Mouse (Mus musculus): Measurements from ENCODE around the gene Neurod2. TPM values are rescaled to one million over a fixed set of nuclear protein-coding genes. Genes with fewer than 3 reads are reported as not detected.
A peak's percentile ranks its signal among the peaks of the same experiment; 100 is the strongest.

The Neurod2 gene
- polyA plus RNA-seq, 1 experiment from 2014 or later, result 0.10 TPM

DNA sequence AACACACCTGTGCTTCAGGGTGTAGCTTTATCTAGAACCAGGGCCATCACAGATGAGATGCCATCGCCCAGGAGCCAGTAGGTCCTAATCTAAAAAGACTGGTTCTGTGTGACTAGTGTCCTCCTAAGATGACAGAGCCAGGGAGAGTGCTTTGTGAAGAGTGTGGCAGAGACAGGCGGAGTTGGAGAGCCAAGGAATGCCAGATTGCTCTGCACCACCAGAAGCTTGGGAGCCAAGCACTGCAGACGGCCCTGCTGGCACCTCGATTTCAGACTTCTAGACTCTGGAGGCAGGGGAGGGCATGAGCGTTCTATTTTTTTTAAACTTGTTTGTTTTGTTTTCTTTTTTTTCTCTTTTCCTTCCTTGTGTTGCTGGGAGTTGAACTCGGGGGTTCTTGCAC lies 39.9 kb upstream of the Neurod2 start:
- Histone ChIP-seq H3K4me3 (ENCODE audit: low read depth, low read length) (no peak overlapping the region), H3K27me3 (replicated peaks; ENCODE audit: control insufficient read depth, insufficient read depth, low read length) (no peaks in the 10 kb centered on the region), H3K9me3 (ENCODE audit: control insufficient read depth, low read length) (no peaks in the 10 kb centered on the region), H3K27ac (ENCODE audit: low read depth, low read length) (no peak overlapping the region), H3K4me2 (no peak overlapping the region), H3K4me1 (replicated peaks; ENCODE audit: control insufficient read depth, insufficient read depth, low read length) (peaks cover 2% of the 10 kb centered on the region), H3K36me3 (ENCODE audit: control insufficient read depth, insufficient read depth, low read length) (0 out of 2 replicates have a peak, but pooled peaks cover 2% of the 10 kb centered on the region), H3K9ac (ENCODE audit: low read depth, low read length) (no peak overlapping the region)
- ATAC-seq (replicated peaks; ENCODE audit: low FRiP score) (no peak), DNase-seq (ENCODE audit: low spot score) (no peak)
- 76% methylated on average over 6 of the region's 6 CpGs for WGBS

DNA sequence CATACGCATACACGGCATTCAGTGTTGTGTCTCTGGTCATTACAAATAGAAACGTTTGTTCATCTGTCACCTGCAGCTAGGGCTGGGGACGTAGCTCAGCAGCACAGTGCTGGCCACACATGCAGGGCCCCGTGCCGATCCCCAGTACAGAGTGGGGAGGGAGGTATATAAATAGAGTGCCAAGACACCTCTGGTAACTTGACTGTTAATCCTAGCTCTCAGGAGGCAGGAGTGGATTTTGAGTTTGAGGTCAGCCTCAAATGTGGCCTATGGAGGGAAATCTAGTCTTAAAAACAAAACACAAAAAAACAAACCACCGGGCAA lies 38.4 kb upstream of the Neurod2 start:
- no peaks in the 10 kb centered on the region for H3K9me3 ChIP-seq (ENCODE audit: control insufficient read depth, low read length)
- WGBS, result 82% methylated on average over 7 of the region's 7 CpGs
- no peak overlapping the region for H3K9ac ChIP-seq (ENCODE audit: low read depth, low read length)
- H3K27ac ChIP-seq (ENCODE audit: low read depth, low read length), result no peak overlapping the region
- peaks cover 7% of the 10 kb centered on the region for H3K4me1 ChIP-seq (replicated peaks; ENCODE audit: control insufficient read depth, insufficient read depth, low read length)
- H3K27me3 ChIP-seq (replicated peaks; ENCODE audit: control insufficient read depth, insufficient read depth, low read length), result no peaks in the 10 kb centered on the region
- no peak for ATAC-seq (replicated peaks; ENCODE audit: low FRiP score)
- H3K36me3 ChIP-seq (ENCODE audit: control insufficient read depth, insufficient read depth, low read length), result no peaks in the 10 kb centered on the region
- no peak overlapping the region for H3K4me3 ChIP-seq (ENCODE audit: low read depth, low read length)
- H3K4me2 ChIP-seq, result no peak overlapping the region
- no peak for DNase-seq (ENCODE audit: low spot score)

GRCm38 (mm10) chr11:98367171-98367862 lies 37.9 kb upstream of the Neurod2 start:
- no peak overlapping the region for H3K4me3 ChIP-seq (ENCODE audit: low read depth, low read length)
- H3K27ac ChIP-seq (ENCODE audit: low read depth, low read length), result no peak overlapping the region
- ATAC-seq (replicated peaks; ENCODE audit: low FRiP score) (no peak), DNase-seq (ENCODE audit: low spot score) (no peak)
- H3K9ac ChIP-seq (ENCODE audit: low read depth, low read length), result no peak overlapping the region
- 72% methylated on average over 10 of the region's 10 CpGs for WGBS
- no peaks in the 10 kb centered on the region for H3K36me3 ChIP-seq (ENCODE audit: control insufficient read depth, insufficient read depth, low read length)
- H3K27me3 ChIP-seq (replicated peaks; ENCODE audit: control insufficient read depth, insufficient read depth, low read length), result no peaks in the 10 kb centered on the region
- no peak overlapping the region for H3K4me2 ChIP-seq
- peaks cover 7% of the 10 kb centered on the region for H3K4me1 ChIP-seq (replicated peaks; ENCODE audit: control insufficient read depth, insufficient read depth, low read length)
- H3K9me3 ChIP-seq (ENCODE audit: control insufficient read depth, low read length), result no peaks in the 10 kb centered on the region

- Histone ChIP-seq H3K9ac (ENCODE audit: low read depth, low read length) (no peak overlapping the region), H3K4me2 (no peak overlapping the region), H3K27ac (ENCODE audit: low read depth, low read length) (no peak overlapping the region; the same call in 1 of the 2 replicates), H3K36me3 (ENCODE audit: control insufficient read depth, insufficient read depth, low read length) (no peaks in the 10 kb centered on the region), H3K4me3 (ENCODE audit: low read depth, low read length) (no peak overlapping the region), H3K4me1 (replicated peaks; ENCODE audit: control insufficient read depth, insufficient read depth, low read length) (peaks cover 5% of the 10 kb centered on the region), H3K27me3 (replicated peaks; ENCODE audit: control insufficient read depth, insufficient read depth, low read length) (no peaks in the 10 kb centered on the region), H3K9me3 (ENCODE audit: control insufficient read depth, low read length) (no peaks in the 10 kb centered on the region)
- no peak for ATAC-seq (replicated peaks; ENCODE audit: low FRiP score)
- WGBS, result 63% methylated on average over 10 of the region's 10 CpGs
- no peak for DNase-seq (ENCODE audit: low spot score)
These were observed 36.8 kb upstream of the Neurod2 start for GRCm38 (mm10) chr11:98366290-98366689.

- DNase-seq (ENCODE audit: low spot score) (no peak), ATAC-seq (replicated peaks; ENCODE audit: low FRiP score) (no peak)
- WGBS, result 94% methylated on average over 5 of the region's 5 CpGs
- no peak overlapping the region for H3K4me2 ChIP-seq
- H3K9ac ChIP-seq (ENCODE audit: low read depth, low read length), result no peak overlapping the region
- no peaks in the 10 kb centered on the region for H3K36me3 ChIP-seq (ENCODE audit: control insufficient read depth, insufficient read depth, low read length)
- H3K4me3 ChIP-seq (ENCODE audit: low read depth, low read length), result no peak overlapping the region
- no peaks in the 10 kb centered on the region for H3K27me3 ChIP-seq (replicated peaks; ENCODE audit: control insufficient read depth, insufficient read depth, low read length)
- peaks cover 10% of the 10 kb centered on the region for H3K4me1 ChIP-seq (replicated peaks; ENCODE audit: control insufficient read depth, insufficient read depth, low read length)
- no peak overlapping the region for H3K27ac ChIP-seq (ENCODE audit: low read depth, low read length)
- no peaks in the 10 kb centered on the region for H3K9me3 ChIP-seq (ENCODE audit: control insufficient read depth, low read length)
These were observed 35.0 kb upstream of the Neurod2 start for GRCm38 (mm10) chr11:98364410-98364809.

DNA sequence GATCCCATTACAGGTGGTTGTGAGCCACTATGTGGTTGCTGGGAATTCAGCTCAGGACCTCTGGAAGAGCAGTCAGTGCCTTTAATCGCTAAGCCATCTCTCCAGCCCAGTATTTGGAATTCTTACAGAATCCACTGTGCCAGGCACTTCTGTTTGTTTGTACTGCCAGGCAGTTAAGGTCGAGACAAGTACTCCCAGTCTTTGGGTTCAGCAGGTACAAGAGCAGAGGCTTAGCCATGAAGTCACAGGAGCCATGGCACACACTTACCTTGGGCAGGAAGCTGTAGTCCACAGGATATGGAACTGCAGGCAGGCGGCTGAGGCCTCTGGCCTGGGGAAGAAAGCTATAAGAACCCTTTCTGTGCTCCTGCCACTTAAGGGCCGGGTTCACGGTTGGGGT lies 34.4 kb upstream of the Neurod2 start:
- Histone ChIP-seq H3K36me3 (ENCODE audit: control insufficient read depth, insufficient read depth, low read length) (no peaks in the 10 kb centered on the region), H3K4me1 (replicated peaks; ENCODE audit: control insufficient read depth, insufficient read depth, low read length) (peaks cover 15% of the 10 kb centered on the region), H3K9ac (ENCODE audit: low read depth, low read length) (no peak overlapping the region), H3K4me2 (no peak overlapping the region), H3K9me3 (ENCODE audit: control insufficient read depth, low read length) (no peaks in the 10 kb centered on the region), H3K4me3 (ENCODE audit: low read depth, low read length) (no peak overlapping the region), H3K27me3 (replicated peaks; ENCODE audit: control insufficient read depth, insufficient read depth, low read length) (no peaks in the 10 kb centered on the region), H3K27ac (ENCODE audit: low read depth, low read length) (no peak overlapping the region)
- DNase-seq (ENCODE audit: low spot score) (no peak), ATAC-seq (replicated peaks; ENCODE audit: low FRiP score) (no peak)
- 79% methylated on average over 5 of the region's 5 CpGs for WGBS

GRCm38 (mm10) chr11:98360866-98361521 lies 31.5 kb upstream of the Neurod2 start:
- H3K36me3 ChIP-seq (ENCODE audit: control insufficient read depth, insufficient read depth, low read length), result no peaks in the 10 kb centered on the region
- H3K4me3 ChIP-seq (ENCODE audit: low read depth, low read length), result no peak overlapping the region; the same call in 1 of the 2 replicates
- peaks cover 27% of the 10 kb centered on the region for H3K4me1 ChIP-seq (replicated peaks; ENCODE audit: control insufficient read depth, insufficient read depth, low read length)
- no peaks in the 10 kb centered on the region for H3K9me3 ChIP-seq (ENCODE audit: control insufficient read depth, low read length)
- H3K9ac ChIP-seq (ENCODE audit: low read depth, low read length), result no peak overlapping the region
- H3K27me3 ChIP-seq (replicated peaks; ENCODE audit: control insufficient read depth, insufficient read depth, low read length), result no peaks in the 10 kb centered on the region
- ATAC-seq (replicated peaks; ENCODE audit: low FRiP score) (no peak), DNase-seq (ENCODE audit: low spot score) (no peak)
- 67% methylated on average over 9 of the region's 9 CpGs for WGBS
- H3K27ac ChIP-seq (ENCODE audit: low read depth, low read length), result no peak overlapping the region
- H3K4me2 ChIP-seq, result peak overlapping the region; percentile 12; the same call in 1 of the 2 replicates

DNA sequence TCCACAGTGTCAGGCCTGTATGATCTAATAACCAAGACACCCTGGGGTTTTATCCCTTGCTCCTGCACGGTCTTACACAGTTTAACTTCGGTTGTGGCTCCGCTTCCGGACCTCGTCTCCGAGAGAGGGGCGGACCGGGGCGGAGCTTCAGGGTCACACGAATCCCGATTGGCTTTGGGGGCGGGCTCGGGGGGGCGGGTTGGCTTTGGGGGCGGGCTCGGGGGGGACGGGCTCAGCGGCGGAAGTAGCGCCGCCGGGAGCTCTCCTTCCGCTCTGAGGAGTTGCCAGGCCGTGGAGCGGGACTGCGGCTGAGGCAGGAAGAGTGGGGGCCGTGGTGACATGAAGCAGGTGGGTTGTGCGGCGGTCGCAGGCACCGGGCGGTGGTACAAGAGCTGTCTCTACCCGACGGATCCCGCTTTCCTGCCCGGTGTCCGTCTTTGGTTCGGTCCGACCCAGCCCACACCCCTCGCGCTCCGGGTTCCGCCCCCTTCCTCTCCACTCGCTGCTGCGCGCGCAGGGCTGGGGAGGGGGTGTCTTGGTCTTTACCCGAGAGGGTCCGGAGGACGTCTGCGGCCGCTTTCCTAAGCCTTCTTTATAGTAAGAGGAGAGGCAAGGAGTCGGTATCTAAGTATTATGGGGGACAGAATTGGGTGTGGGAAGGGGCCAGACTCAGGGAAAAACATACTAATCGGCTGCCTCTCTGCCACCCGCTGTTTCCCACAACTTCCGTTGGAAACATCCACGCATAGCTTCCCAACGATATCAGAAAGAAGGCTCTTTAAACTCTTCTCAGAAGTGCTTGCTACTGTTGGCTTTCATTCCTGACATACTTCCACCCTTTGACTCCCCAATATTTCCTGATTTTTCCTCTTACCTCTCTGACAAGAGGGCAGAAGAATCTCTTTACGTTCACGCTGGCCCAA lies 29.0 kb upstream of the Neurod2 start, which contains the start of gene Stard3:
Gene Stard3, plus strand, starts transcription at position 208 of the 923 bp plus-strand sequence.
- under 1% methylated on average over 59 of the region's 60 CpGs for WGBS
- peaks cover 19% of the 10 kb centered on the region for H3K27me3 ChIP-seq (replicated peaks; ENCODE audit: control insufficient read depth, insufficient read depth, low read length)
- ATAC-seq (replicated peaks; ENCODE audit: low FRiP score) (peak; percentile 85), DNase-seq (ENCODE audit: low spot score) (peak; percentile 90)
- H3K4me2 ChIP-seq, result peak within 1 kb of the TSS; percentile 73
- H3K9me3 ChIP-seq (ENCODE audit: control insufficient read depth, low read length), result no peaks in the 10 kb centered on the region
- no peaks in the 10 kb centered on the region for H3K36me3 ChIP-seq (ENCODE audit: control insufficient read depth, insufficient read depth, low read length)
- peak within 1 kb of the TSS; percentile 84 for H3K9ac ChIP-seq (ENCODE audit: low read depth, low read length)
- H3K4me3 ChIP-seq (ENCODE audit: low read depth, low read length), result peak within 1 kb of the TSS; percentile 74
- H3K4me1 ChIP-seq (replicated peaks; ENCODE audit: control insufficient read depth, insufficient read depth, low read length), result peaks cover 22% of the 10 kb centered on the region
- H3K27ac ChIP-seq (ENCODE audit: low read depth, low read length), result peak within 1 kb of the TSS; percentile 80
